Mouse (Mus musculus): ENCODE data around the gene Galnt9.

DNA sequence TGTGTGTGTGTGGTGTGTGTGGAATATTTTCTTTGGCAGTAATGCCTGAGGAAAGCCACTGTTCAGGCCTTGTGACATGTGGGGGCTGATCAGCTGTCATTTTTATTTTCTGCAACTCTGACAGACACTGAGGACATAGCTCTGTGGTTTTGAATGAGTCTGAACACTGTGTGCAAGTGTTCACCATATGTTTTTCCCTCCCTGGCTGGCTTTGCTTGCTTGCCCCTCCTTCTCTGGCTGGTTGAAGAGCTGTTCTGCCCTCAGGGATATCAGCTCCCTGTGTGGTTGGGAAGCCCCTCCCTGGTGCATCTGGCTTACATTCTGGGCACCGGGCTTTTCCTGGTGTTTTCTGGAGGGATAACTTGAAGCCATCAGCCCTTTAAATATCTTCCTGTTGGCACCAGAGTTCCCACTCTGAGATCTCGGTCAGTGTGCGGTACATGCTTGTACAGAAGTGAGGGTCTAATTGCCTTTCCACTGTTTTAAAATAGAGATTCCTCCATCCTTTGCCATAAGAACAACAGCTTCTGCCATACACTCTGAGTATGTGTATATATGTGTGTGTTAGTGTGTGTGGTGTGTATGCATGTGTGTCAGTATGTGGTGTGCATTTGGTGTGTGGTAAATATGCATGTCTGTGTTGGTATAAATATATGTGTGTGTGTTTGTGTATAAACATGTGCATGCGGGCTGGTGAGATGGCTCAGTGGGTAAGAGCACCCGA, 67.4 kb downstream of the Galnt9 start:
- no peak for TF ChIP-seq CTCF (IDR thresholded peaks at IDR 0.05; ENCODE audit: borderline replicate concordance, insufficient read depth, low read length)
- no peak for TF ChIP-seq POLR2A (IDR thresholded peaks at IDR 0.05; ENCODE audit: low read depth, low read length)
